Comparison of ENCODE assay signal across 21 mouse cellular contexts in the genomic region with DNA sequence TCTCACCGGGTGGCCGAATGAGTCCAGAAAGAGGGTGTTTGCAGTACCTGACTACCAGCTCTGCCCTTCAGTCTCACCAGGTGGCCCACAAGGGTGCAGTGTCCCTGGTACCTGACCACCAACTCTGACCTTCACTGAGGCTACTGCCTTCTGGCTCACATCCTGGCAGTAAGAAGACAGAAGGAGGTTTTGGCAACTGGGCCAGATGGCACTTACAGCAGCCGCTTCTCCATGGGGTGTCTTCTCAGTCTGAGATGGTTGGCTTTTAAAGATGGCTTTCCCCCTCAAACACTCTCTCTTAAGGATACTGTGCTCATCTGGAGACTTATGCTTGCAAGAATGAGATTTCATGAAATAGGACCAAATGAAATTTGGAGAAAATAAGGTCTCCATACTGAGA. TPM values are rescaled to one million over a fixed set of nuclear protein-coding genes. Genes with fewer than 3 reads are reported as not detected.
DNase-seq lines count a peak whose midpoint lies in the region; ATAC-seq lines count a peak whose summit lies in the region.
"Had no signal": no experiment of that assay in that cellular context is flagged by ENCODE, and none has a peak within 500 bp of the region (broad histone marks: within the 10 kb centered on the region; RNA-seq: fewer than 3 reads in every experiment).

No protein-coding gene starts in this region.

- H3K27ac ChIP-seq in heart, embryonic 10.5 days: peak overlapping the region; percentile 52; the same call in 1 of the 2 replicates
- H3K27ac ChIP-seq in midbrain, embryonic 10.5 days (replicated peaks): 0 out of 2 replicates have a peak overlapping the region, but pooled peaks have one; percentile 18
- no peak overlapping the region for H3K27ac ChIP-seq in midbrain, embryonic 13.5 days
- peak overlapping the region; percentile 40 for H3K27ac ChIP-seq in embryonic facial prominence, embryonic 10.5 days (replicated peaks)
- H3K27ac ChIP-seq: forebrain, embryonic 15.5 days; heart, embryonic 15.5 days; hindbrain, embryonic 15.5 days had no signal

- H3K9ac ChIP-seq in midbrain, embryonic 13.5 days (replicated peaks): no peak overlapping the region
- H3K9ac ChIP-seq: forebrain, embryonic 15.5 days; heart, embryonic 15.5 days; hindbrain, embryonic 15.5 days had no signal

- WGBS in heart, embryonic 10.5 days: 68% methylated on average over 3 of the region's 3 CpGs
- 71% methylated on average over 3 of the region's 3 CpGs for WGBS in midbrain, embryonic 10.5 days
- 88% methylated on average over 3 of the region's 3 CpGs for WGBS in midbrain, embryonic 13.5 days
- WGBS in embryonic facial prominence, embryonic 10.5 days: 87% methylated on average over 3 of the region's 3 CpGs

- no peaks in the 10 kb centered on the region for H3K9me3 ChIP-seq in heart, embryonic 10.5 days
- H3K9me3 ChIP-seq in midbrain, embryonic 10.5 days (replicated peaks): no peaks in the 10 kb centered on the region
- 0 out of 2 replicates have a peak, but pooled peaks cover 3% of the 10 kb centered on the region for H3K9me3 ChIP-seq in midbrain, embryonic 13.5 days
- H3K9me3 ChIP-seq in embryonic facial prominence, embryonic 10.5 days: no peaks in the 10 kb centered on the region
- H3K9me3 ChIP-seq: forebrain, embryonic 15.5 days; heart, embryonic 15.5 days; hindbrain, embryonic 15.5 days had no signal

- H3K4me1 ChIP-seq in heart, embryonic 10.5 days: peaks cover 28% of the 10 kb centered on the region
- H3K4me1 ChIP-seq in midbrain, embryonic 10.5 days: peaks cover 30% of the 10 kb centered on the region
- H3K4me1 ChIP-seq in midbrain, embryonic 13.5 days (replicated peaks): peaks cover 28% of the 10 kb centered on the region
- H3K4me1 ChIP-seq in embryonic facial prominence, embryonic 10.5 days: peaks cover 40% of the 10 kb centered on the region

- no peaks in the 10 kb centered on the region for H3K36me3 ChIP-seq in heart, embryonic 10.5 days
- no peaks in the 10 kb centered on the region for H3K36me3 ChIP-seq in midbrain, embryonic 10.5 days
- H3K36me3 ChIP-seq in midbrain, embryonic 13.5 days: no peaks in the 10 kb centered on the region
- no peaks in the 10 kb centered on the region for H3K36me3 ChIP-seq in embryonic facial prominence, embryonic 10.5 days (replicated peaks)
- H3K36me3 ChIP-seq: forebrain, embryonic 15.5 days; heart, embryonic 15.5 days; hindbrain, embryonic 15.5 days had no signal

- no peak overlapping the region for H3K4me3 ChIP-seq in heart, embryonic 10.5 days
- no peak overlapping the region for H3K4me3 ChIP-seq in midbrain, embryonic 10.5 days
- no peak overlapping the region for H3K4me3 ChIP-seq in midbrain, embryonic 13.5 days (replicated peaks)
- H3K4me3 ChIP-seq in embryonic facial prominence, embryonic 10.5 days: no peak overlapping the region
- H3K4me3 ChIP-seq: forebrain, embryonic 15.5 days; heart, embryonic 15.5 days; hindbrain, embryonic 15.5 days had no signal

- no peak for DNase-seq in heart, embryonic 10.5 days (ENCODE audit: low spot score)
- no peak for DNase-seq in heart, adult 8-10 months (ENCODE audit: low spot score)
- no peak for DNase-seq in midbrain, embryonic 10.5 days (ENCODE audit: low spot score)
- no peak for DNase-seq in embryonic facial prominence, embryonic 10.5 days (ENCODE audit: low spot score)
- DNase-seq in thymus, postnatal 25 days: no peak
- DNase-seq: adrenal gland, adult 2 months; adrenal gland, postnatal 36 days; cerebellum, adult 11 months; cerebellum, adult 9-10 months; cerebellum, postnatal 36 days; gastrocnemius, postnatal 36 days; heart, adult 11 months; heart, postnatal 14 days had no signal

- no peak overlapping the region for H3K4me2 ChIP-seq in midbrain, embryonic 13.5 days (replicated peaks)
- H3K4me2 ChIP-seq: forebrain, embryonic 15.5 days; heart, embryonic 11.5 days; heart, embryonic 15.5 days; hindbrain, embryonic 15.5 days had no signal

- ATAC-seq in midbrain, embryonic 13.5 days: no peak
- ATAC-seq: forebrain, embryonic 15.5 days had no signal

- H3K27me3 ChIP-seq in heart, embryonic 10.5 days (ENCODE audit: insufficient read depth, poor library complexity, severe bottlenecking): peaks cover 28% of the 10 kb centered on the region
- H3K27me3 ChIP-seq in midbrain, embryonic 10.5 days (ENCODE audit: low read depth, poor library complexity, severe bottlenecking): peaks cover 35% of the 10 kb centered on the region
- peaks cover 31% of the 10 kb centered on the region for H3K27me3 ChIP-seq in midbrain, embryonic 13.5 days
- peaks cover 32% of the 10 kb centered on the region for H3K27me3 ChIP-seq in embryonic facial prominence, embryonic 10.5 days (replicated peaks; ENCODE audit: low read depth, poor library complexity, severe bottlenecking)
- H3K27me3 ChIP-seq: CH12.LX; hindbrain, embryonic 15.5 days had no signal

RNA-seq across cellular contexts. Expression of gene Shisal2a, which starts 3.7 kb away (rescaled TPM):
- 3.0 and 3.5 TPM in 2 replicates for polyA plus RNA-seq in heart, embryonic 10.5 days (2016; fragmentation: Nextera tagmentation; extraction: Ambion mirVana)
- total RNA-seq in heart, adult 8-10 months (2022): not detected
- 2.2 and 2.6 TPM in 2 replicates for polyA plus RNA-seq in midbrain, embryonic 10.5 days (2016; fragmentation: Nextera tagmentation; extraction: Ambion mirVana)
- 4.5 and 5.9 TPM in 2 replicates for polyA plus RNA-seq in midbrain, embryonic 13.5 days (2015; fragmentation: Nextera tagmentation; extraction: Ambion mirVana)
- polyA plus RNA-seq in embryonic facial prominence, embryonic 10.5 days (2016; fragmentation: Nextera tagmentation; extraction: Ambion mirVana): 4.0 and 5.6 TPM in 2 replicates
- total RNA-seq: CH12.LX; gastrocnemius, adult 8-10 months; gastrocnemius, postnatal 36 days; heart, postnatal 14 days; hematopoietic stem cell, adult 5-6 weeks had no signal

RNA-seq across cellular contexts. Expression of gene Gpx7, which starts 27.3 kb away (rescaled TPM):
- 54.3 and 58.8 TPM in 2 replicates for polyA plus RNA-seq in heart, embryonic 10.5 days (2016; fragmentation: Nextera tagmentation; extraction: Ambion mirVana)
- 1 to 10 TPM; 4.4 to 9.5 (median 6.3) TPM for total RNA-seq in heart, adult 8-10 months (2022)
- polyA plus RNA-seq in midbrain, embryonic 10.5 days (2016; fragmentation: Nextera tagmentation; extraction: Ambion mirVana): 52.1 and 52.8 TPM in 2 replicates
- polyA plus RNA-seq in midbrain, embryonic 13.5 days (2015; fragmentation: Nextera tagmentation; extraction: Ambion mirVana): 24.7 and 26.2 TPM in 2 replicates
- polyA plus RNA-seq in embryonic facial prominence, embryonic 10.5 days (2016; fragmentation: Nextera tagmentation; extraction: Ambion mirVana): 39.7 and 40.1 TPM in 2 replicates
- total RNA-seq: CH12.LX had no signal

RNA-seq across cellular contexts. Expression of gene Coa7, which starts 51.5 kb away (rescaled TPM):
- 58.4 and 61.1 TPM in 2 replicates for polyA plus RNA-seq in heart, embryonic 10.5 days (2016; fragmentation: Nextera tagmentation; extraction: Ambion mirVana)
- total RNA-seq in heart, adult 8-10 months (2022): 10 to 100 TPM; 31.0 to 45.6 (median 36.2) TPM
- 66.1 and 76.5 TPM in 2 replicates for polyA plus RNA-seq in midbrain, embryonic 10.5 days (2016; fragmentation: Nextera tagmentation; extraction: Ambion mirVana)
- 49.5 and 50.5 TPM in 2 replicates for polyA plus RNA-seq in midbrain, embryonic 13.5 days (2015; fragmentation: Nextera tagmentation; extraction: Ambion mirVana)
- 70.4 and 78.9 TPM in 2 replicates for polyA plus RNA-seq in embryonic facial prominence, embryonic 10.5 days (2016; fragmentation: Nextera tagmentation; extraction: Ambion mirVana)
